Mouse (Mus musculus): ENCODE results near the gene Snx8. TPM values are rescaled to one million over a fixed set of nuclear protein-coding genes. Genes with fewer than 3 reads are reported as not detected.

Gene Snx8
- total and polyA plus RNA-seq, 2 experiments from 2014 or later: 36.2 to 79.6 TPM

DNA sequence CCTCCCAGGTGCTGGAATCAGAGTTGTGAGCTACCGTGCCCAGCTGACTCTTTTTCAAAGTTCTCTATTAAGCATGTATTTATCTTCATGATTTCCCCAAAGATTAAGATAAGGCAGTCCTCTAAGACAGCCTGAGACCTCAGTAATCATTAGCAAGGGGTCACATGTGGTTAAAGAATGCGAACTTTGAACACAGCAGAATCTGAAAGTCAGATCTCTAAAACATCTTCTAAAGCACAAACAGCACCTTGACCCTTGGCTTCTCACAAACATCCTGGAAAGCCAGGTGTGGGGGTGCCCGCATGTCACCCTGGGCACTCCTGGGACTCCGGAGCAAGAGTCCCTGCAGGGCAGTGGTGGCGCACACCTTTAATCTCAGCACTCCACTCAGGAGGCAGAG, 24.6 kb downstream of the Snx8 start:
- no peak for TF ChIP-seq CTCF (IDR thresholded peaks at IDR 0.05; ENCODE audit: low read depth)
- H3K27me3 ChIP-seq (ENCODE audit: insufficient read depth, low read length): no peaks in the 10 kb centered on the region
- no peaks in the 10 kb centered on the region for H3K36me3 ChIP-seq (ENCODE audit: insufficient read depth, low read length)
- no peak overlapping the region for H3K4me3 ChIP-seq (ENCODE audit: low read length)
- H3K9me3 ChIP-seq (ENCODE audit: low read length): no peaks in the 10 kb centered on the region
- no peak overlapping the region for H3K27ac ChIP-seq
- H3K9ac ChIP-seq (replicated peaks; ENCODE audit: low read length): no peak overlapping the region
- DNase-seq (ENCODE audit: low spot score) (no peak), ATAC-seq (no peak)
- WGBS: 98% methylated on average over 5 of the region's 5 CpGs
- no peak overlapping the region for H3K4me2 ChIP-seq (ENCODE audit: low read depth, low read length)
- H3K4me1 ChIP-seq (ENCODE audit: insufficient read depth, low read length): no peaks in the 10 kb centered on the region

- Histone ChIP-seq H3K9me3 (ENCODE audit: low read length) (no peaks in the 10 kb centered on the region), H3K36me3 (ENCODE audit: insufficient read depth, low read length) (peaks cover 12% of the 10 kb centered on the region; the same call in 1 of the 2 replicates), H3K9ac (replicated peaks; ENCODE audit: low read length) (no peak overlapping the region), H3K4me2 (ENCODE audit: low read depth, low read length) (no peak overlapping the region), H3K27ac (no peak overlapping the region), H3K4me3 (ENCODE audit: low read length) (no peak overlapping the region), H3K27me3 (ENCODE audit: insufficient read depth, low read length) (no peaks in the 10 kb centered on the region), H3K4me1 (ENCODE audit: insufficient read depth, low read length) (no peaks in the 10 kb centered on the region)
- WGBS: 79% methylated on average over 14 of the region's 14 CpGs
- TF ChIP-seq CTCF (IDR thresholded peaks at IDR 0.05; ENCODE audit: low read depth): no peak
- DNase-seq (ENCODE audit: low spot score) (no peak), ATAC-seq (no peak)
Observed at GRCm38 (mm10) chr5:140359930-140360674, 29.0 kb downstream of the Snx8 start.

DNA sequence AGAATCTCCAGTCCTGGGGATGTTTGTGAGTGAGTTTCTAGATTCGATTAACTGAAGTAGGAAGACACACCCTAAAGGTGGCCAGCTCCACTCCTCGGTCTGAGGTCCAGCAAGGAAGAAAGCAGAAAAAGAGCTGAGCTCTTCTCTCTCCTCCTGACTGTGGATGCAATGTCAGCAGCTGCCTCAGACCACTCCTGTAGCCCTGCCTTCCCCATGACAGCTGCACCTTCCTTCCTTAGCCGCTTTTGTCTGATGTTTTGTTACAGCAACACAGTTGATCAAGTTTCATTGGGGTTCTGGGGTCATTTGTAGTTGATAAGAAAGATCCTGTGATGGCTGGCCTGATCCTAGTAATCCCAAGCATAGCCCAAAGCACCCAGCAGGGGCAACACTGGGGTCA, 31.6 kb downstream of the Snx8 start:
- Histone ChIP-seq H3K36me3 (ENCODE audit: insufficient read depth, low read length) (peaks cover 26% of the 10 kb centered on the region), H3K9me3 (ENCODE audit: low read length) (no peaks in the 10 kb centered on the region), H3K27me3 (ENCODE audit: insufficient read depth, low read length) (no peaks in the 10 kb centered on the region), H3K9ac (replicated peaks; ENCODE audit: low read length) (no peak overlapping the region), H3K27ac (no peak overlapping the region), H3K4me2 (ENCODE audit: low read depth, low read length) (no peak overlapping the region), H3K4me3 (ENCODE audit: low read length) (no peak overlapping the region), H3K4me1 (ENCODE audit: insufficient read depth, low read length) (no peaks in the 10 kb centered on the region)
- no peak for DNase-seq (ENCODE audit: low spot score)
- WGBS: 92% methylated on average over 3 of the region's 3 CpGs
- no peak for ATAC-seq
- TF ChIP-seq CTCF (IDR thresholded peaks at IDR 0.05; ENCODE audit: low read depth): no peak

DNA sequence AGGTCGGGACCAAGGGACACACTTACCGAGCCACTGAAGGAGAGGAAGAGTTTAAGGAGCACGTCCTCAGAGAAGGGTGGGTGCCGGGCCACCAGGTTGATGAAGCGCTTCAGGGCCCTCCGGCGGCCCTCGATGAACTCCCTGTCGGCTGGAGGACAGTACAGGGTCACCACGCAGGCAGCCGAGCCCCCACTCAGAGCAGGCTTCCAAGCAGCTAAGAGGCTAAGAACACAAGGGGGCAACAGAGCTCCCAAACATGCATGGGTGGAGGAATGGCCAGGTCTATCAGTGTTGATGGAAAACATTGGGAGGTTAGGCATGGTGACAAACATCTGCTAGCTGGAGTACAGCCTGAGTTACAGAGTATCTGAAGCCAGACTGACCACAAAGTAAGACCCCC, 33.1 kb downstream of the Snx8 start:
- 82% methylated on average over 11 of the region's 11 CpGs for WGBS
- ATAC-seq: no peak
- Histone ChIP-seq H3K27ac (no peak overlapping the region), H3K4me1 (ENCODE audit: insufficient read depth, low read length) (no peaks in the 10 kb centered on the region), H3K9me3 (ENCODE audit: low read length) (no peaks in the 10 kb centered on the region), H3K4me3 (ENCODE audit: low read length) (no peak overlapping the region), H3K27me3 (ENCODE audit: insufficient read depth, low read length) (no peaks in the 10 kb centered on the region), H3K9ac (replicated peaks; ENCODE audit: low read length) (no peak overlapping the region), H3K36me3 (ENCODE audit: insufficient read depth, low read length) (peaks cover 34% of the 10 kb centered on the region), H3K4me2 (ENCODE audit: low read depth, low read length) (no peak overlapping the region)
- no peak for DNase-seq (ENCODE audit: low spot score)
- TF ChIP-seq CTCF (IDR thresholded peaks at IDR 0.05; ENCODE audit: low read depth): peak; percentile 22

GRCm38 (mm10) chr5:140352352-140352751, 36.7 kb downstream of the Snx8 start:
- H3K27me3 ChIP-seq (ENCODE audit: insufficient read depth, low read length): no peaks in the 10 kb centered on the region
- no peak overlapping the region for H3K9ac ChIP-seq (replicated peaks; ENCODE audit: low read length)
- DNase-seq (ENCODE audit: low spot score) (no peak), ATAC-seq (no peak)
- H3K27ac ChIP-seq: no peak overlapping the region
- H3K4me3 ChIP-seq (ENCODE audit: low read length): no peak overlapping the region
- H3K9me3 ChIP-seq (ENCODE audit: low read length): no peaks in the 10 kb centered on the region
- no peaks in the 10 kb centered on the region for H3K4me1 ChIP-seq (ENCODE audit: insufficient read depth, low read length)
- H3K4me2 ChIP-seq (ENCODE audit: low read depth, low read length): no peak overlapping the region
- peaks cover 30% of the 10 kb centered on the region for H3K36me3 ChIP-seq (ENCODE audit: insufficient read depth, low read length)
- WGBS: 96% methylated on average over 6 of the region's 6 CpGs
- no peak for TF ChIP-seq CTCF (IDR thresholded peaks at IDR 0.05; ENCODE audit: low read depth)

GRCm38 (mm10) chr5:140350731-140351497, 38.1 kb downstream of the Snx8 start:
- no peak for DNase-seq (ENCODE audit: low spot score)
- no peaks in the 10 kb centered on the region for H3K4me1 ChIP-seq (ENCODE audit: insufficient read depth, low read length)
- peaks cover 31% of the 10 kb centered on the region for H3K36me3 ChIP-seq (ENCODE audit: insufficient read depth, low read length)
- H3K4me3 ChIP-seq (ENCODE audit: low read length): no peak overlapping the region
- H3K9ac ChIP-seq (replicated peaks; ENCODE audit: low read length): no peak overlapping the region
- H3K9me3 ChIP-seq (ENCODE audit: low read length): no peaks in the 10 kb centered on the region
- no peak overlapping the region for H3K27ac ChIP-seq
- TF ChIP-seq CTCF (IDR thresholded peaks at IDR 0.05; ENCODE audit: low read depth): no peak
- ATAC-seq: no peak
- no peak overlapping the region for H3K4me2 ChIP-seq (ENCODE audit: low read depth, low read length)
- H3K27me3 ChIP-seq (ENCODE audit: insufficient read depth, low read length): no peaks in the 10 kb centered on the region
- 93% methylated on average over 8 of the region's 8 CpGs for WGBS

- no peak overlapping the region for H3K4me2 ChIP-seq (ENCODE audit: low read depth, low read length)
- WGBS: 96% methylated on average over 9 of the region's 9 CpGs
Observed at GRCm38 (mm10) chr5:140349882-140350281, 39.2 kb downstream of the Snx8 start.

More at GRCm38 (mm10) chr5:140349882-140350281, 39.2 kb downstream of the Snx8 start:
- no peaks in the 10 kb centered on the region for H3K4me1 ChIP-seq (ENCODE audit: insufficient read depth, low read length)
- H3K9ac ChIP-seq (replicated peaks; ENCODE audit: low read length): no peak overlapping the region
- H3K27ac ChIP-seq: no peak overlapping the region
- H3K36me3 ChIP-seq (ENCODE audit: insufficient read depth, low read length): peaks cover 36% of the 10 kb centered on the region
- DNase-seq (ENCODE audit: low spot score) (no peak), ATAC-seq (no peak)
- no peaks in the 10 kb centered on the region for H3K27me3 ChIP-seq (ENCODE audit: insufficient read depth, low read length)
- no peak overlapping the region for H3K4me3 ChIP-seq (ENCODE audit: low read length)
- TF ChIP-seq CTCF (IDR thresholded peaks at IDR 0.05; ENCODE audit: low read depth): no peak
- H3K9me3 ChIP-seq (ENCODE audit: low read length): no peaks in the 10 kb centered on the region

Measured in hindbrain, postnatal 0 days (tissue).